Mouse (Mus musculus) naive thymus-derived CD4-positive, alpha-beta T cell, adult 2 months (primary cell): ENCODE data around the gene Hist1h3a.
"Not testable (repeated sequence)": the region's sequence is repeated elsewhere in the genome, so short reads cannot be mapped to it uniquely, and the experiment has no call there.

Source experiments
- DNase-seq: peaks from one replicate; pipeline ENCODE4 v3.0.0-alpha.2; 2011; ENCODE audit warnings: low read depth

Gene Hist1h3a

GRCm38 (mm10) chr13:23761871-23762821 is at the start of gene Hist1h3a:
TSS of gene Hist1h3a (minus strand) at chr13:23762386.
- peak; percentile 92 for DNase-seq

GRCm38 (mm10) chr13:23806422-23807052 is 44.4 kb upstream of the Hist1h3a start, which contains the start of gene Slc17a2:
TSS of gene Slc17a2 (plus strand) at chr13:23806993.
- DNase-seq, result no peak

GRCm38 (mm10) chr13:23804532-23804931 is 42.3 kb upstream of the Hist1h3a start:
- DNase-seq, result no peak

- no peak for DNase-seq
These were observed 37.2 kb upstream of the Hist1h3a start for GRCm38 (mm10) chr13:23799405-23799804.

- DNase-seq, result peak; percentile 69
These were observed 30.3 kb upstream of the Hist1h3a start for GRCm38 (mm10) chr13:23792520-23792919.

- no peak for DNase-seq
These were observed 16.8 kb upstream of the Hist1h3a start for GRCm38 (mm10) chr13:23779025-23779424.

- DNase-seq, result no peak
These were observed 16.2 kb upstream of the Hist1h3a start for GRCm38 (mm10) chr13:23778339-23778738.

- no peak for DNase-seq
These were observed 10.6 kb upstream of the Hist1h3a start for GRCm38 (mm10) chr13:23772561-23773313.

GRCm38 (mm10) chr13:23769613-23770012 is 7.4 kb upstream of the Hist1h3a start, which contains the start of gene Trim38:
TSS of gene Trim38 (plus strand) at chr13:23769913.
- DNase-seq, result not testable (repeated sequence)

- DNase-seq, result no peak
These were observed 6.7 kb upstream of the Hist1h3a start for GRCm38 (mm10) chr13:23768834-23769397.

GRCm38 (mm10) chr13:23766772-23767171 is 4.6 kb upstream of the Hist1h3a start:
- no peak for DNase-seq

- peak; percentile 6 for DNase-seq
These were observed 3.0 kb upstream of the Hist1h3a start for GRCm38 (mm10) chr13:23765172-23765513.

- DNase-seq, result peak; percentile 7
These were observed 2.4 kb upstream of the Hist1h3a start for GRCm38 (mm10) chr13:23764324-23765171.

GRCm38 (mm10) chr13:23763586-23764323 is 1.6 kb upstream of the Hist1h3a start, which contains the start of gene Hist1h1a:
TSS of gene Hist1h1a (plus strand) at chr13:23763666.
- DNase-seq, result peak; percentile 95

GRCm38 (mm10) chr13:23763242-23763585 is 1.0 kb upstream of the Hist1h3a start:
- no peak for DNase-seq

GRCm38 (mm10) chr13:23760972-23761864 is 968 bp downstream of the Hist1h3a start, which contains the start of gene Hist1h4a:
TSS of gene Hist1h4a (minus strand) at chr13:23761230.
- DNase-seq, result peak; percentile 99

GRCm38 (mm10) chr13:23760240-23760971 is 1.8 kb downstream of the Hist1h3a start:
- DNase-seq, result peak; percentile 52

GRCm38 (mm10) chr13:23759916-23760239 is 2.3 kb downstream of the Hist1h3a start:
- no peak for DNase-seq
